Mouse (Mus musculus) hindbrain, embryonic 11.5 days (tissue): ENCODE data around the gene Kcnj8. TPM values are rescaled to one million over a fixed set of nuclear protein-coding genes. Genes with fewer than 3 reads are reported as not detected.

ENCODE experiments used
- ATAC-seq: fragments of 200-750 bp; cut with Nextera tagmentation; 2 replicates; pipeline ENCODE4 v1.8.0; 2017; ENCODE audit warnings: mild to moderate bottlenecking, moderate TSS enrichment, moderate library complexity; ENCODE audit not compliant: low FRiP score
- DNase-seq: peaks from one replicate; pipeline ENCODE4 v3.0.0-alpha.2; 2015; ENCODE audit warnings: low spot score
- H3K27ac ChIP-seq: fragments of 300-500 bp; sonication (generic); 2 replicates; pipeline ENCODE4 v1.5.1; 2014; ENCODE audit warnings: mild to moderate bottlenecking, low read depth, low read length
- H3K27me3 ChIP-seq: fragments of 300-500 bp; sonication (generic); 2 replicates; pipeline ENCODE4 v1.6.1; 2014; ENCODE audit warnings: mild to moderate bottlenecking, low read length, moderate library complexity, mixed read lengths; ENCODE audit not compliant: control insufficient read depth, insufficient read depth
- H3K36me3 ChIP-seq: fragments of 300-500 bp; sonication (generic); 2 replicates; pipeline ENCODE4 v1.6.1; 2014; ENCODE audit warnings: mild to moderate bottlenecking, low read length, moderate library complexity, mixed read lengths; ENCODE audit not compliant: control insufficient read depth, insufficient read depth
- H3K4me1 ChIP-seq: fragments of 300-500 bp; sonication (generic); replicated peaks from 2 replicates; pipeline ENCODE4 v1.6.1; 2014; ENCODE audit warnings: low read length, mixed read lengths; ENCODE audit not compliant: control insufficient read depth, insufficient read depth
- H3K4me2 ChIP-seq: fragments of 300-500 bp; sonication (generic); replicated peaks from 2 replicates; pipeline ENCODE4 v1.6.1; 2014; ENCODE audit warnings: mild to moderate bottlenecking, low read depth, low read length
- H3K4me3 ChIP-seq: fragments of 300-500 bp; sonication (generic); 2 replicates; pipeline ENCODE4 v1.5.1; 2014; ENCODE audit warnings: low read depth, low read length
- H3K9ac ChIP-seq: fragments of 300-500 bp; sonication (generic); 2 replicates; pipeline ENCODE4 v1.6.1; 2014; ENCODE audit warnings: low read depth, low read length
- H3K9me3 ChIP-seq: fragments of 300-500 bp; sonication (generic); 2 replicates; pipeline ENCODE4 v1.6.1; 2016; ENCODE audit warnings: low read length; ENCODE audit not compliant: control insufficient read depth
- WGBS: fragments of 180-500 bp; shearing (Covaris S2); extraction: QIAGEN DNeasy Blood & Tissue Kit; methylation state at CpG from one replicate; pipeline ENCODE4 v1.1.7; 2014; 5-methylcytosine and 5-hydroxymethylcytosine counted together
- polyA plus RNA-seq: library from polyadenylated mRNA; unstranded; fragments of >200 nt; fragmentation: Nextera tagmentation; extraction: Ambion mirVana; gene quantifications from 2 replicates; pipeline ENCODE4 v1.2.1, GENCODE M21; 2014

The Kcnj8 gene
- polyA plus RNA-seq, 1 experiment from 2014 or later = 4.8 TPM

DNA sequence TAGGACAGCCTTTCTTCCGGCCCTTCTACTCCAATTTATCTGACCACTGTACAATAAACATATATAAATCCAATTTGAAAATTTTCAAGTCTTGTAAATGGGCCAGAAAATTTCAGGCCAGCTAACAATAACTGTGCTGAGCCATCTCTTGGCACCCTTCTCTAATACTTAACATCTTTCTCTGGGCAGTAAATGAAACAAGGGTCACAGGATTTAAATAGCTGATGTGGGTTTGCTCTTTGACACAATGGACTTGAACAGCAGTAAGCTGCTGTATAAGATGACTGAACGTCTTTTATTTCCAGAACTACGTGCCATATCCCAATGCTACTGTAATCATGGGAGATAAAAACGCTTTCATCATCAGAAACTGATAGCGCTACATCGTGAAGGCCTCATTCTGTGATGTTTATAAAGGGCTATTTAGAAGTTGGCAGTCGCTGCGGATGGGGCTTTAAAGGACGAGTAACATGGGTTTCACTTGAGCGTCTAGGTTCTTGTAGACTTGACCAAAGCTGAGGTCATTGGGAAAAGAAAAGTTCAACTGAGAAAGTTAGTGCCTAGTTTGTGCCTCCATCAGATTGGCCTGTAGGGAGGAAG, 30.8 kb downstream of the Kcnj8 start:
- no peak for DNase-seq
- Histone ChIP-seq H3K9me3 (no peaks in the 10 kb centered on the region), H3K36me3 (no peaks in the 10 kb centered on the region), H3K4me2 (no peak overlapping the region), H3K27ac (no peak overlapping the region), H3K27me3 (no peaks in the 10 kb centered on the region), H3K4me1 (no peaks in the 10 kb centered on the region), H3K4me3 (no peak overlapping the region), H3K9ac (no peak overlapping the region)
- WGBS = 94% methylated on average over 10 of the region's 10 CpGs
- ATAC-seq = no peak

DNA sequence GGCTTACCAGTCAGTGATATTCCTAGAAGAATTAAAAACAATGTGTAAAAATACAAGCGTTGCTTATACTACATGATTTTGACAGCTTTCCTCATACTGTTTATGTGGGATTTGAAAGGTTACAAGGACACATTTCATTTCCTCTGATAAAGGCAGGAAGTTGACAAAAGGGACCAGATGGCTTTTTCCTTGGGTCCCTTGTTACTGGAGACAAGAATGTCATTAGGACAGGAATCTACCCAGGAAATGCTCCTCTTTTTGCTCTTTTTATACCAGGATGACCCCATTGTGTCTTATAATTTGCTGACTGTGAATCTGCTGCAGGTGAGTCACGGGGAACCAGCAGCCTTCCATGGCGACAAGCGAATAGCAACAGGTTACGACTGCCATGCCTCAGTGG, 31.3 kb downstream of the Kcnj8 start:
- Histone ChIP-seq H3K9me3 (no peaks in the 10 kb centered on the region), H3K27ac (no peak overlapping the region), H3K27me3 (no peaks in the 10 kb centered on the region), H3K36me3 (no peaks in the 10 kb centered on the region), H3K4me3 (no peak overlapping the region), H3K4me2 (no peak overlapping the region), H3K9ac (no peak overlapping the region), H3K4me1 (no peaks in the 10 kb centered on the region)
- WGBS = 92% methylated on average over 5 of the region's 5 CpGs
- DNase-seq (no peak), ATAC-seq (no peak)

DNA sequence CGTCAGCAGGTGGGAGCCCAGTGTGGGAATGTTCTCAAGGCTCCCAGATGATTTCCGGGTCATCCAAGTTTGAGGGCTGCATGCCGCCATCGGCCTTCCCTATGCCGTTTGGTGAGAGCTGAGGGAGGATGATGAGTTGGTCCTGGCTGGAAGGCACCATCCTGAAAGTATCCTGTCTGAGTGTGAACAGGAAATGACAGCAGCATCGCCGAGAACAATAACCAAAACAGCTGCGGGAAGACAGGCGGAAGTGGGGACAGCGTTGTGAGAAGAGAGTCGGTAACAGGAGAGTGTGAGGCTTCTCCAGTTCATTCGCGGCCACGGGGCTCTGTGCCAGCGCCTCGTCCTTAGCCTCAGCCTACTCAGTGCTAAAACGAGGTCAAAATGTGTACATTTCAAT, 32.9 kb downstream of the Kcnj8 start:
- ATAC-seq (no peak), DNase-seq (no peak)
- H3K9me3 ChIP-seq = no peaks in the 10 kb centered on the region
- no peak overlapping the region for H3K4me2 ChIP-seq
- no peak overlapping the region for H3K9ac ChIP-seq
- WGBS = 81% methylated on average over 17 of the region's 17 CpGs
- H3K27ac ChIP-seq = no peak overlapping the region
- H3K27me3 ChIP-seq = no peaks in the 10 kb centered on the region
- H3K4me3 ChIP-seq = no peak overlapping the region
- H3K36me3 ChIP-seq = no peaks in the 10 kb centered on the region
- H3K4me1 ChIP-seq = no peaks in the 10 kb centered on the region

GRCm38 (mm10) chr6:142533412-142533811, 38.0 kb downstream of the Kcnj8 start:
- ATAC-seq = no peak
- H3K27me3 ChIP-seq = no peaks in the 10 kb centered on the region
- 85% methylated on average over 5 of the region's 5 CpGs for WGBS
- no peak overlapping the region for H3K27ac ChIP-seq
- no peaks in the 10 kb centered on the region for H3K9me3 ChIP-seq
- no peak overlapping the region for H3K4me3 ChIP-seq
- H3K9ac ChIP-seq = no peak overlapping the region
- no peak overlapping the region for H3K4me2 ChIP-seq
- no peaks in the 10 kb centered on the region for H3K4me1 ChIP-seq
- H3K36me3 ChIP-seq = no peaks in the 10 kb centered on the region
- no peak for DNase-seq

DNA sequence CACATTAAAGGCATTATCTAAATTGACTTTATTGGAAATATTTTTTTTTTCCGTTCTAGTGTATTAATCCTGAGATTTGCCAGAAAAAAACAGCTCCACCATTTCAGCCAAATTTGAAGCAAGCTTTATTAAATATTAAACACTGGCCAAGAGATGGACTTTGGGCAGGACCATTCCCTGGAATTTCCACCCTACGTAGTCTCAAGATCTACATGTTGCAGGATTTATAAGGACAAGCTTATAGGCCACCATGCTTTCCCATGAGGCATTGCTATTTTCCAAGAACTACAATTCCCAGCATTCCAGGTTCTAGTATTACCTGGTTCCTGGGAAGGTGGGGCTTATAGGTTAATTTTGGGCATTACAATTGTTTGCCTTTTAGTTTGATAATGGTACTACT, 38.7 kb downstream of the Kcnj8 start:
- no peaks in the 10 kb centered on the region for H3K27me3 ChIP-seq
- no peaks in the 10 kb centered on the region for H3K36me3 ChIP-seq
- DNase-seq = no peak
- H3K9ac ChIP-seq = no peak overlapping the region
- no peaks in the 10 kb centered on the region for H3K9me3 ChIP-seq
- no peak overlapping the region for H3K27ac ChIP-seq
- H3K4me3 ChIP-seq = no peak overlapping the region
- no peak overlapping the region for H3K4me2 ChIP-seq
- H3K4me1 ChIP-seq = no peaks in the 10 kb centered on the region
- ATAC-seq = no peak
- 95% methylated on average over 2 of the region's 2 CpGs for WGBS

DNA sequence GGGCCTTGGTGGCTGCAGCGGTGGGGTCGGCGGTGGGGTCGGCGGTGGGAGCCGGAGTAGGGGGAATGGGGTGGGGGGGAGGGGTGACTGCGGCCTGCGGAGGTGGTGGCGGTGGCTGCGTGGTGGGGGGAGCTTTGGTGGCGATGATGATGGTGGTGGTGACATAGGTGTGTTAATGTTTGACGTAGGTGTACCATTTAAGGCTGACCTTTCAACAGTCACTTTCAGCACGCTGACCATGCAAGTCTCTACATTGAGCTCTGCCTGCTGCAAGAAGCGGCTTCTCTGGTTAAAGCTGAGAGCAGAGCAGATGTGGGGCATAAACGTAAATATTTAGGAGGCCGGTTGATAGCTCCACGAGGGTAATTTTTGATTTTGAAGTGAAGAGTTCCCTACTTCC, 39.3 kb downstream of the Kcnj8 start:
- 93% methylated on average over 13 of the region's 17 CpGs for WGBS
- DNase-seq (no peak), ATAC-seq (no peak)
- Histone ChIP-seq H3K4me3 (no peak overlapping the region), H3K9me3 (no peaks in the 10 kb centered on the region), H3K4me2 (no peak overlapping the region), H3K36me3 (no peaks in the 10 kb centered on the region), H3K27ac (no peak overlapping the region), H3K9ac (no peak overlapping the region), H3K4me1 (no peaks in the 10 kb centered on the region), H3K27me3 (no peaks in the 10 kb centered on the region)

GRCm38 (mm10) chr6:142530378-142530777, 41.0 kb downstream of the Kcnj8 start:
- H3K4me2 ChIP-seq = no peak overlapping the region
- no peaks in the 10 kb centered on the region for H3K27me3 ChIP-seq
- H3K4me1 ChIP-seq = no peaks in the 10 kb centered on the region
- H3K9me3 ChIP-seq = no peaks in the 10 kb centered on the region
- no peaks in the 10 kb centered on the region for H3K36me3 ChIP-seq
- WGBS = 79% methylated on average over 5 of the region's 5 CpGs
- H3K9ac ChIP-seq = no peak overlapping the region
- no peak overlapping the region for H3K27ac ChIP-seq
- H3K4me3 ChIP-seq = no peak overlapping the region
- DNase-seq = no peak
- ATAC-seq = no peak

GRCm38 (mm10) chr6:142529680-142530079, 41.7 kb downstream of the Kcnj8 start:
- ATAC-seq = no peak
- Histone ChIP-seq H3K36me3 (no peaks in the 10 kb centered on the region), H3K9me3 (no peaks in the 10 kb centered on the region), H3K27me3 (no peaks in the 10 kb centered on the region), H3K4me3 (no peak overlapping the region), H3K4me1 (no peaks in the 10 kb centered on the region), H3K27ac (no peak overlapping the region), H3K9ac (no peak overlapping the region), H3K4me2 (no peak overlapping the region)
- WGBS = 91% methylated on average over 8 of the region's 8 CpGs
- DNase-seq = no peak

GRCm38 (mm10) chr6:142527931-142528562, 43.4 kb downstream of the Kcnj8 start:
- H3K4me3 ChIP-seq = no peak overlapping the region
- DNase-seq (no peak), ATAC-seq (no peak)
- H3K36me3 ChIP-seq = no peaks in the 10 kb centered on the region
- H3K27me3 ChIP-seq = no peaks in the 10 kb centered on the region
- H3K9me3 ChIP-seq = no peaks in the 10 kb centered on the region
- no peak overlapping the region for H3K9ac ChIP-seq
- no peak overlapping the region for H3K27ac ChIP-seq
- no peaks in the 10 kb centered on the region for H3K4me1 ChIP-seq
- no peak overlapping the region for H3K4me2 ChIP-seq
- 69% methylated on average over 1 of the region's 1 CpGs for WGBS
